Mouse (Mus musculus) testis, adult 2 months (tissue): ENCODE results near the gene Gng5.

Experiments
- CTCF ChIP-seq: fragments of 200-500 bp; IDR thresholded peaks from 2 replicates; pipeline ENCODE4 v1.5.1; 2012; ENCODE audit warnings: low read depth, mild to moderate bottlenecking, inconsistent platforms, low read length, moderate library complexity; ENCODE audit not compliant: control insufficient read depth, insufficient read depth, insufficient replicate concordance
- POLR2A ChIP-seq: fragments of 200-500 bp; IDR thresholded peaks from 2 replicates; pipeline ENCODE4 v1.6.1; 2012; ENCODE audit warnings: low read depth, mild to moderate bottlenecking, inconsistent platforms, low read length, moderate library complexity; ENCODE audit not compliant: control insufficient read depth

GRCm38 (mm10) chr3:146486464-146486863, 13.1 kb upstream of the Gng5 start:
- no peak for TF ChIP-seq CTCF
- no peak for TF ChIP-seq POLR2A
